Mouse (Mus musculus): ENCODE results near the gene Ranbp9.

- no peak for TF ChIP-seq CTCF (IDR thresholded peaks at IDR 0.05; ENCODE audit: extremely low read depth, insufficient read length, insufficient replicate concordance, low read depth, low read length)
- no peak for TF ChIP-seq POLR2A (IDR thresholded peaks at IDR 0.05; ENCODE audit: low read depth, low read length)
Observed at GRCm38 (mm10) chr13:43498849-43499248, 17.8 kb upstream of the Ranbp9 start.

All from small intestine, adult 2 months (tissue).